Mouse (Mus musculus) liver, embryonic 15.5 days (tissue): Measurements from ENCODE around the gene Slc35f1. TPM values are rescaled to one million over a fixed set of nuclear protein-coding genes. Genes with fewer than 3 reads are reported as not detected.

Experiments
- ATAC-seq: fragments of 200-750 bp; cut with Nextera tagmentation; 2 replicates; pipeline ENCODE4 v1.8.0; 2017; ENCODE audit warnings: moderate number of reproducible peaks, mild to moderate bottlenecking, moderate library complexity; ENCODE audit not compliant: insufficient read depth
- H3K27ac ChIP-seq: fragments of 300-500 bp; sonication (generic); replicated peaks from 2 replicates; pipeline ENCODE4 v1.5.1; 2015; ENCODE audit warnings: mild to moderate bottlenecking, inconsistent platforms
- H3K27me3 ChIP-seq: fragments of 300-500 bp; sonication (generic); 2 replicates; pipeline ENCODE4 v1.6.1; 2015; ENCODE audit warnings: mild to moderate bottlenecking, inconsistent platforms
- H3K36me3 ChIP-seq: fragments of 300-500 bp; sonication (generic); replicated peaks from 2 replicates; pipeline ENCODE4 v1.6.1; 2015; ENCODE audit warnings: moderate library complexity, mild to moderate bottlenecking, inconsistent platforms
- H3K4me1 ChIP-seq: fragments of 300-500 bp; sonication (generic); replicated peaks from 2 replicates; pipeline ENCODE4 v1.6.1; 2015; ENCODE audit warnings: inconsistent platforms
- H3K4me2 ChIP-seq: fragments of 300-500 bp; sonication (generic); 2 replicates; pipeline ENCODE4 v1.6.1; 2015; ENCODE audit warnings: moderate library complexity, mild to moderate bottlenecking, inconsistent platforms
- H3K4me3 ChIP-seq: fragments of 300-500 bp; sonication (generic); replicated peaks from 2 replicates; pipeline ENCODE4 v1.5.1; 2015; ENCODE audit warnings: mild to moderate bottlenecking, inconsistent platforms
- H3K9ac ChIP-seq: fragments of 300-500 bp; sonication (generic); 2 replicates; pipeline ENCODE4 v1.6.1; 2015; ENCODE audit warnings: moderate library complexity, mild to moderate bottlenecking, inconsistent platforms
- H3K9me3 ChIP-seq: fragments of 300-500 bp; sonication (generic); replicated peaks from 2 replicates; pipeline ENCODE4 v1.6.1; 2016; ENCODE audit warnings: inconsistent platforms
- WGBS: fragments of 180-500 bp; shearing (Covaris S2); methylation state at CpG from one replicate; pipeline ENCODE4 v1.1.7; 2015; ENCODE audit warnings: mixed read lengths; ENCODE audit not compliant: insufficient replicate concordance; 5-methylcytosine and 5-hydroxymethylcytosine counted together
- polyA plus RNA-seq: library from polyadenylated mRNA; unstranded; fragments of >200 nt; fragmentation: Nextera tagmentation; extraction: Ambion mirVana; gene quantifications from 2 replicates; pipeline ENCODE4 v1.2.1, GENCODE M21; 2015

Slc35f1 gene
- polyA plus RNA-seq, 1 experiment from 2014 or later: 0.03 TPM

DNA sequence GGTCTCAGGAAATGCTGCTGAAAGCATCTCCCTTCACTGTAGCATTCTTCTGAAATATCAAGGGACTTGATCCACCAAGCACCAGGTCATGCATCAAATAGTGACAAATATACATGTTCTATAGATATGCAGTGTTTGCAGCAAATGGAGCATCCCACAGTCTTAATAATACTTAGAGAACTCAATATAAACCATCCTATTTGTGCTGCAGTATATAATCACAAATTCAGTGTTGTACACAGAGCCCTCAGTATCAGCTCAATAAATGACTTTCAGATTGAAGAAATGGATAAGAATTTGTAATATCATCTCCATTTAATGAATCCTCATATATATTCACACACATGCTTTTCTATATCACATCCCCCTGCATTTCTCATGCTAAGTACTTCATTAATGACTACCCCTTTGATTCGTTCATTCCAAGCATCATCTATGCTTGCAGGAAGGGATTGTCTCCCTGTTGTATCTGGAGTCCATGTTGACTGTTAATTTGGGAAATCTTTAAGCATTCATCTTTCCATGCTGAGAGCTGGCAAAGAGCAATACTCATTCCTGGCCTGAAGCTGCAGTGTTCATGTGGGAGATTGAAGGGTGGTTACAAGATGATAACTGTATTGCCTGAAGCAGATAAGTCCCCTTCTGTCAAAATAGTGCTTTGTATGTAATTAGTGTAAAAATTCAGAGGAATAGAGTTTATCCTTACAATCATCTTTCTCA lies 249.9 kb downstream of the Slc35f1 start:
- 46% methylated on average over 1 of the region's 1 CpGs for WGBS

GRCm38 (mm10) chr10:52940831-52941216 lies 250.5 kb downstream of the Slc35f1 start:
- WGBS: 60% methylated on average over 5 of the region's 5 CpGs
- Histone ChIP-seq H3K36me3 (no peaks in the 10 kb centered on the region), H3K4me2 (no peak overlapping the region), H3K27ac (no peak overlapping the region), H3K4me1 (no peaks in the 10 kb centered on the region), H3K9ac (no peak overlapping the region), H3K9me3 (no peaks in the 10 kb centered on the region), H3K4me3 (no peak overlapping the region), H3K27me3 (no peaks in the 10 kb centered on the region)
- no peak for ATAC-seq

More for the DNA sequence above, 249.9 kb downstream of the Slc35f1 start:
- Histone ChIP-seq H3K27ac (no peak overlapping the region), H3K4me2 (no peak overlapping the region), H3K4me1 (no peaks in the 10 kb centered on the region), H3K27me3 (no peaks in the 10 kb centered on the region), H3K9ac (no peak overlapping the region), H3K36me3 (no peaks in the 10 kb centered on the region), H3K4me3 (no peak overlapping the region), H3K9me3 (no peaks in the 10 kb centered on the region)
- no peak for ATAC-seq

- WGBS: 40% methylated on average over 3 of the region's 3 CpGs
- Histone ChIP-seq H3K4me1 (no peaks in the 10 kb centered on the region), H3K4me3 (no peak overlapping the region), H3K9ac (no peak overlapping the region), H3K27me3 (no peaks in the 10 kb centered on the region), H3K36me3 (no peaks in the 10 kb centered on the region), H3K9me3 (no peaks in the 10 kb centered on the region), H3K27ac (no peak overlapping the region), H3K4me2 (no peak overlapping the region)
- ATAC-seq: no peak
These were observed 262.2 kb downstream of the Slc35f1 start for GRCm38 (mm10) chr10:52952581-52952980.

GRCm38 (mm10) chr10:52956728-52957127 lies 266.4 kb downstream of the Slc35f1 start:
- H3K4me2 ChIP-seq: no peak overlapping the region
- ATAC-seq: no peak
- no peaks in the 10 kb centered on the region for H3K36me3 ChIP-seq
- H3K27me3 ChIP-seq: no peaks in the 10 kb centered on the region
- H3K27ac ChIP-seq: no peak overlapping the region
- H3K9ac ChIP-seq: no peak overlapping the region
- no peaks in the 10 kb centered on the region for H3K9me3 ChIP-seq
- 52% methylated on average over 4 of the region's 4 CpGs for WGBS
- no peaks in the 10 kb centered on the region for H3K4me1 ChIP-seq
- no peak overlapping the region for H3K4me3 ChIP-seq

DNA sequence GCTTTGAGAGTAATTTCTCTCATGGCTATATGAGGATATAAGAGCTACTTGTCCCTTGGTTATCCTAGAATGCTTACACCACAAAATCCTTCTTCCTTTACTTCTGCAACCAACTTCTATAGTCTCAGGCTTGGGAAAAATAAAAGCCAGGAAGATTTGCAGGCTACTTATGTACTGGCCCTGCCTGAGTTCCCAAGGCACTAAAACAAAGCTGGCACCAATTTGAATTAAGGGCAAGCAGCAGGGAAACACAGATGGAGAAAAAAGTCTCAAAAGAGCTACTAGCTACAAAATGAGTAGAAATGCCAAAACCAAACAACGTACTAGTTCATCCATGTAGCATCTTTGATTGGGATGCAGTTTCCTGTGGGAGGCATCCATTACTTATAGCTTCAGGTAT lies 288.9 kb downstream of the Slc35f1 start:
- Histone ChIP-seq H3K4me1 (no peaks in the 10 kb centered on the region), H3K27ac (no peak overlapping the region), H3K27me3 (no peaks in the 10 kb centered on the region), H3K36me3 (no peaks in the 10 kb centered on the region), H3K4me2 (no peak overlapping the region), H3K4me3 (no peak overlapping the region), H3K9me3 (no peaks in the 10 kb centered on the region), H3K9ac (no peak overlapping the region)
- no peak for ATAC-seq
- WGBS: 77% methylated on average over 1 of the region's 1 CpGs

- no peak overlapping the region for H3K4me3 ChIP-seq
- no peaks in the 10 kb centered on the region for H3K27me3 ChIP-seq
- no peaks in the 10 kb centered on the region for H3K4me1 ChIP-seq
- no peaks in the 10 kb centered on the region for H3K9me3 ChIP-seq
- H3K27ac ChIP-seq: no peak overlapping the region
- no peak for ATAC-seq
- no peak overlapping the region for H3K9ac ChIP-seq
- WGBS: 35% methylated on average over 1 of the region's 1 CpGs
- H3K36me3 ChIP-seq: no peaks in the 10 kb centered on the region
- H3K4me2 ChIP-seq: no peak overlapping the region
These were observed 292.5 kb downstream of the Slc35f1 start for GRCm38 (mm10) chr10:52982836-52983235.

- Histone ChIP-seq H3K9me3 (no peaks in the 10 kb centered on the region), H3K4me2 (no peak overlapping the region), H3K4me1 (no peaks in the 10 kb centered on the region), H3K36me3 (no peaks in the 10 kb centered on the region), H3K4me3 (no peak overlapping the region), H3K27me3 (no peaks in the 10 kb centered on the region), H3K27ac (no peak overlapping the region), H3K9ac (no peak overlapping the region)
- 39% methylated on average over 2 of the region's 2 CpGs for WGBS
- no peak for ATAC-seq
These were observed 301.9 kb downstream of the Slc35f1 start for GRCm38 (mm10) chr10:52992246-52992645.

- Histone ChIP-seq H3K36me3 (no peaks in the 10 kb centered on the region), H3K9me3 (no peaks in the 10 kb centered on the region), H3K27me3 (no peaks in the 10 kb centered on the region), H3K9ac (no peak overlapping the region), H3K27ac (no peak overlapping the region), H3K4me3 (no peak overlapping the region), H3K4me2 (no peak overlapping the region), H3K4me1 (no peaks in the 10 kb centered on the region)
- 48% methylated on average over 2 of the region's 2 CpGs for WGBS
- ATAC-seq: no peak
These were observed 306.6 kb downstream of the Slc35f1 start for GRCm38 (mm10) chr10:52996886-52997285.

- Histone ChIP-seq H3K27ac (no peak overlapping the region), H3K4me2 (no peak overlapping the region), H3K4me1 (no peaks in the 10 kb centered on the region), H3K9me3 (no peaks in the 10 kb centered on the region), H3K4me3 (no peak overlapping the region), H3K9ac (no peak overlapping the region), H3K27me3 (no peaks in the 10 kb centered on the region), H3K36me3 (no peaks in the 10 kb centered on the region)
- WGBS: 72% methylated on average over 7 of the region's 7 CpGs
- ATAC-seq: no peak
These were observed 310.8 kb downstream of the Slc35f1 start for GRCm38 (mm10) chr10:53001136-53001535.

DNA sequence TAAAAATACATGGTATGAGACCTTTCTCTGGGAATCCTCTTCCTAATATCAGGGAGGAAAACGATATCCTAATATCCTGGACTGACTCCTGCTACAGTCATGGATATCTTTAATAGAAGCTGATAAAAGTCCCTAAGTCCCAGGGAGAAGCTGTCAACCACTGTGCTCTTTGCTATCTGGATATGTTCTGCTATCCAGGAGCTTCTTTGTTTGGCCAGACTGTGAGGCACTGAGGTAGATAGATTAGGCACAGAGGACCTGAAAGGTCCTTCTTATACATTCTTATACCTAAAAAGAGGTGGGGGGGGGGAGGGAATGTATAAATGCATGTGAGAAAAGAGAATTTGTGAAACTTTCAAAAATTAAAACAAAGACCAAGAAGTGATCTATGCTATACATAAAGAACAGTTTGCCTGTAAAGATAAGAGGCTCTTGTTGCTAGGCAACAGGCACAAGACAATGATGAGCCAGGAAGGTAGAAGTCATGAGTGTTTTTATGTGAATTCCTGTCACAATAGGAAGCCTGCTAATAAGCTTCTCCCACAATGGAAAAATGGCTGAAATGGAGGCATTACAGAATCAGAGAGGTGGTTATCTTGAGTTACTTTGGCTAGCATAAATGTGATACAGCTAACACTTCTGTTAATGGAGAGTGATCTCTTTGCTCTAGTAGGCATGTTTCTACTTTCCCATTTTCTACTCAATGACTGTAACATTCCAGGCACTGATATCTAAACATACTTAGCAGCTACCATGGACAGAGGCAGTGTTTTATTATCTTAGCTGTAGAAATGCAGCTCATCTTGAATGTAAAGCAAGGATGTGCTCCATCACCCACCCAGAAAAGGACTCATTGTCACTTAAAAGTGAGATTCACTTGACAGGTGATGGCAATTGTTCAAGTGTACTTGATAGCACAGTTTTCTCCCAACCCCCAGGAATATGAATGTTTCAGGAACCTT lies 316.2 kb downstream of the Slc35f1 start:
- Histone ChIP-seq H3K9me3 (no peaks in the 10 kb centered on the region), H3K4me3 (no peak overlapping the region), H3K9ac (no peak overlapping the region), H3K36me3 (no peaks in the 10 kb centered on the region), H3K4me2 (no peak overlapping the region), H3K27ac (no peak overlapping the region), H3K27me3 (no peaks in the 10 kb centered on the region), H3K4me1 (no peaks in the 10 kb centered on the region)
- 47% methylated on average over 1 of the region's 1 CpGs for WGBS
- no peak for ATAC-seq

- Histone ChIP-seq H3K4me2 (no peak overlapping the region), H3K9me3 (no peaks in the 10 kb centered on the region), H3K27me3 (no peaks in the 10 kb centered on the region), H3K9ac (no peak overlapping the region), H3K36me3 (no peaks in the 10 kb centered on the region), H3K27ac (no peak overlapping the region), H3K4me1 (no peaks in the 10 kb centered on the region), H3K4me3 (no peak overlapping the region)
- no peak for ATAC-seq
- 47% methylated on average over 5 of the region's 5 CpGs for WGBS
These were observed 323.5 kb downstream of the Slc35f1 start for GRCm38 (mm10) chr10:53013878-53014277.
